Mouse (Mus musculus): Measurements from ENCODE around the gene Mfsd13b.

Gene Mfsd13b

DNA sequence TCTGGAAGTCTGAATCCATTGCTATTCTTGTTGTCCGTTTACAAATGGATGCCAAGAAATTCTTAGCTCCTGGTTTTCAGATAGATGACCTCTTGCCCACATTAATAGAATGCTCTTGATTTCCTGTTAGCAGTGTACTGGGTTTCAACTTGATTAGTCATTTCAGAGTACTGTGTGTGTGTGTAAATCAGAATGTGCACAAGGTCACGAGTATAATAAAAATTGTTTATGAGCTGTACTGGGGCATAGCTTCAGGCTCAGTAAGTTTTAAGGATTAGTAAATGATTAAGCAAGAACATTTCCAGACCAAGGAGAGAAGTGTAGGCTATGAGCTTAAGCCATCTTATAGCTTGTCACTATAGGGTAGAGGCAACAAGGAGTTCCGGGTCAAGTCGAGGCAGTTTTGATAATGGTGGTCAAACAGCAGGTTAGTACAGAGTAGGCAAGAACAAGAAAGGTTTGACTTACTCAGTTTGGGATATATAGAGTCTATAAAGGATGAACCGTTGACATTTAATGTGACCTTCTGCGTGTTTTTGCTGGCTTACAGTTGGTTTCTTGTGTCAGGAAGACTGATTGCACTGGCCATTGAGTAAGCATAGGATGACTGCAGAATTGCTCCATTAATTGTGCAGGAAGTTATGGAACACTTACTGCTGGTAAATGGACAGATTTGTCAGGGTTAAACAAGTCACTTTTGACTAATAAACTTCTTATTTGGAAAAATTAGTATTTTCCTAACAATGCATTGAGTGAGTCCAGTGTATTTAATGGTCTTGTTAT, 63.6 kb downstream of the Mfsd13b start:
- no peak for DNase-seq

DNA sequence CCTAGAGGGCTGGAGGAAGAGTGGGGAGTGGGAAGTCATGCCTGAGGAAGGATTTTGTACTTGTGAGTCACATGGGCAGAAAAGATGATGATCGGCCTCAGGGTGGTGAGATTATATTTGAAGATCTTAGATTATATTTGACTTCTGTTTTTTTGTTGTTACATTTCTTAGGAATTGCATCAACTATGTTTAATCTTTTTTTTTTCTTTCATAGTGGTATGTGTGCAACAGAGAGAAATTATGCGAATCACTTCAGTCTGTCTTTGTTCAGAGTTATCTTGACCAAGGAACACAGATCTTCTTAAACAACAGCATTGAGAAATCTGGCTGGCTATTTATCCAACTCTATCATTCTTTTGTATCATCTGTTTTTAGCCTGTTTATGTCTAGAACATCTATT, 65.3 kb downstream of the Mfsd13b start:
- DNase-seq: no peak

GRCm38 (mm10) chr7:121053071-121053470, 70.8 kb downstream of the Mfsd13b start:
- no peak for DNase-seq

DNA sequence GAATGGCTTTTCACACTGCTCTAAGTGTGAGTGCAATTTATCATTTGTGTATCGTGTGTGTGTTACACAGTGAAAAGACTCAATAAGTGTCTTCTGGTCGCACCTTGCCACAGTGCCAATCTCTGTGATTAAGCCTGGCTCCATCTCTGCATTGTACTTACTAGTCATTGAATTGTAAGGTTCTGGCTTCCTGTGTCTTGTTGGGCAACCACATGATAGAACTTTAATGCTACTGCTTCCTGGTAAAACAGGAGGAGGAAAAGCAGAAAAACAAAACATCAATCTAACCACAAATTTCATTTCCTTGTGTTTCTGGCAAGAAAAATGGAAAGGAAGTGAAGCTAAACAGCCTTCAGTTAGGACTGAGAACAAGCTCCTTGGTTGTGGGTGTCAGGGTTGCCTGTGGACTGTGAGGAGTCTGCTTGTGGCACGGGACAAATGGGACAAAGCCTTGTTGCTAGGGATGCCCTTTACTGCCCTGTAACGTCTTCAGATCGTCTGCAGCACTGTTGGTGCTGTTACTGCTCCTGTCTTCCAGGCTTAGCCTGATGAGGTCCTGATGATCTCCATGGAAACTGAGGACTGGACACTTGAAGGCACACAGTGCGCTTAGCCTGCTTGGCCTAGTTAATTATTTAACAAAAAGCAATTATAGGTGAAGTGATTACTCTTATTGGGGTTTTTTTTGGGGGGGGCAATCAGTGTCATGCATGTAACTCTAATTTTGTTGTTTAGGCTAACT, 77.3 kb downstream of the Mfsd13b start:
- no peak for DNase-seq

DNA sequence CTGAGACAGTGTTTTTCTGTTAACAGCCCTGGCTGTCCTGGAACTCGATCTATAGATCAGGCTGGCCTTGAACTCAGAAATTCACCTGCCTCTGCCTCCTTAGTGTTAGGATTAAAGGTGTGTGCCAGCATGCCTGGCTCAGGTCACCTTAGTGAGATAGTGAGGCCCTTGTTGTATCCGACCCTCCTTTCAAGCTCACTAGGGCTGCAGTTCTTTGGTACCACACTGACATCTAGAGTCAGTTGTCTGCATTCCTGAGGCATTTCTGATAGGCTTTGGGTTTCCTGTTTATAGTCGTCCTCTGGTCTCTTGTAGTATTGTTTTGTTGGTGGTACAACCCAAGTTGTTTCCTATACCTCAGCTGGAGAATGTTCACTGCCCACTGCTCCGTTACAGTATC, 82.0 kb downstream of the Mfsd13b start:
- no peak for DNase-seq

Measured in right cerebral cortex, postnatal 14 days (tissue).